Mouse (Mus musculus) E14TG2a.4 (cell line): ENCODE results near the gene Eya4.

Experiments used
- CTCF ChIP-seq: conservative IDR thresholded peaks from 2 replicates; pipeline ENCODE4 v1.5.1; 2014; ENCODE audit warnings: low read length
- NANOG ChIP-seq: IDR thresholded peaks from 2 replicates; pipeline ENCODE4 v1.6.1; 2014; ENCODE audit warnings: borderline replicate concordance, low read length, mixed read lengths

DNA sequence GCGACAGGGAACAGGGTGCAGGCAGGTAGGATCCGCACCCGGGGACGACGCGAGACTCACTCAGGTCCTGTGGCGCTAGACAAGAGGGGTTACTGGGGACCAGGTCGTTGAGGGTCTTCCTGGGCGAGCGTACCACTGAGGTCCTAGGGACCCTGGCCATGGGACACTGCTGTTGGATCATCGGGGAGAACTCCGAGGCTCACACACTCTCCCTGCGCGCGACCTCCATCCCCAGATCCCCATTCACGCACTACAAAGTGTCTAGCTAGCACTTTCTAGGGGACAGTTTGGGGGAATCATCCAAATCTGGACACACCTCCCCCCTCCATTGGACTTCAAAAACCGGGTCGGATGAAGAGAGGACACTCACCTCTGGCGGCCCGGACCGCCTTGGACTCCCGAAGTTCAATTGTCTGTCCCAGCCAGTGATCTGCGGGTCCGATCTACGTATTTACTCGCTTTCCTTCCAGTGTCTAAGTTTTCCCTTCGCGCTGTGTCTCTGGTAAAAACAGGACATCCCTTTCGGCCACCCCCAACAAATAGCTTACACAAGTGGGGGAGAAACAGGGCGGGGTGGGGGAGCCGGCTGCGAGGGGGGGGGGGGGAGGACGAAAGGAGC, 1.1 kb downstream of the Eya4 start:
- TF ChIP-seq CTCF (no peak), NANOG (no peak)
